Mouse (Mus musculus): Measurements from ENCODE around the gene Prss22. TPM values are rescaled to one million over a fixed set of nuclear protein-coding genes. Genes with fewer than 3 reads are reported as not detected.
A peak's percentile ranks its signal among the peaks of the same experiment; 100 is the strongest.

Prss22 gene
- polyA plus RNA-seq, 1 experiment from 2014 or later = 0.17 TPM

DNA sequence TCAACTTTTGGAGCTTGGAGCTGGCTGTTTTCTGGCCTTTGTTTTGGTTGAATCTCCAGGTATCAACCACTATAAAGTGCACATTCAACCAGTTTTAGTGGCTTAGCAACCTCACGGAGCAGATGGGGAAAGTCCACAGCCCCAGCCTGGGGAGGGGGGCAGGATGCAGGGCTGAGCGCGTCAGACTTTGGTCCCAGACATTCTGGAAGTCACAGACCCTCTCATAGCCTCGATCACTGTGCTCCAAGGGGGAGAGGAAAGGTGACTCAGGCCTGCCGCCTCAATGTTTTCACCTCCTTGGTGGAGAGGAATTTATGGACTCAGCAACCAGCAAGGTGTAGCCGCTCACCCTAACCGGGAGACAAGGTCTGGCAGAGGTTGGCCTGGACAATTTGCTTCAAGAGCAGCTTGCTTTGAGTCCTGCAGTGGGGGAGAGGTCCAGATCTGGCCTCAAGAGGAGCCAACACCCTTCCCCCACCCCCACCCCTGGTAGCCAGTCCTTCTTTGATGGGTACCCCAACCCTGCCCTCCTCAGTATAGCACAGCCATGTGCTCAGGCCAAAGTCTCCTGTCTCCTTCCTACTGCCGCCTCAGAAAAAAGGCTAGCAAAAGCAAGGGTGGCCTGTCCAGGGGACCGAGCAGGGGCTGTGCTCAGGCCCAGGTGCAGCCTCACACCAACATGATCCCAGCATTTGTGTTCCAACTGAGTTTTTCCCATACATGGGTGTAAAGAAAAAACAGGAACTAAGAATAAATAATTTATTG lies 4.9 kb downstream of the Prss22 start:
- Histone ChIP-seq H3K4me2 (ENCODE audit: low read depth) (peak overlapping the region; percentile 48), H3K4me3 (ENCODE audit: low read depth, low read length) (no peak overlapping the region), H3K36me3 (ENCODE audit: control insufficient read depth, insufficient read depth, low read length) (no peaks in the 10 kb centered on the region), H3K27ac (ENCODE audit: low read depth, low read length) (no peak overlapping the region), H3K9me3 (ENCODE audit: control insufficient read depth, low read length) (no peaks in the 10 kb centered on the region), H3K4me1 (ENCODE audit: control insufficient read depth, insufficient read depth, low read length) (no peaks in the 10 kb centered on the region; the same call in 1 of the 2 replicates), H3K27me3 (ENCODE audit: control insufficient read depth, insufficient read depth, low read length) (no peaks in the 10 kb centered on the region), H3K9ac (ENCODE audit: low read length) (peak overlapping the region; percentile 39)
- DNase-seq (ENCODE audit: low spot score) (no peak), ATAC-seq (ENCODE audit: insufficient read depth, low FRiP score, low TSS enrichment) (peak; percentile 75)
- 65% methylated on average over 9 of the region's 9 CpGs for WGBS

DNA sequence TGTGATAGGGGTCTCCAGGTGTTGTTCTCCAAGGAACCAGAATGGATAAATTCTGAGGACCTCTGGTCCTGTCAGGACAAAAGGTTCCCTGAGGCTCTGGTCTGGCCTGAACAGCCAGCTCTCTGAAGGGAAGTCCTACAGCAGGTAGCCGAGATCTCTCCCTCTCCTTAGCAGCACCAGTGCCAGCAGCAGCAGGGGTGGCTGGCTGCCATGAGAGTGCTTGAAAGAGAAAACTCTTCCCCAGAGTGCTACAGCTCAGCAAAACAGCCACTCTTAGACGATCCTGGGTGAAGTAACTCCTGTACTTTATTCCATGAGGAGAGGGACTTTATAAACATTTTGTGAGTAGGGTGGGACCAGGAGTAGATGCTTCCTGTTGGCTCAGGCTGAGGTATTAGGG lies 8.1 kb downstream of the Prss22 start:
- 47% methylated on average over 2 of the region's 2 CpGs for WGBS
- no peaks in the 10 kb centered on the region for H3K36me3 ChIP-seq (ENCODE audit: control insufficient read depth, insufficient read depth, low read length)
- H3K4me3 ChIP-seq (ENCODE audit: low read depth, low read length) = no peak overlapping the region
- H3K9ac ChIP-seq (ENCODE audit: low read length) = no peak overlapping the region
- H3K27ac ChIP-seq (ENCODE audit: low read depth, low read length) = no peak overlapping the region
- H3K4me2 ChIP-seq (ENCODE audit: low read depth) = no peak overlapping the region
- H3K4me1 ChIP-seq (ENCODE audit: control insufficient read depth, insufficient read depth, low read length) = no peaks in the 10 kb centered on the region; the same call in 1 of the 2 replicates
- DNase-seq (ENCODE audit: low spot score) (no peak), ATAC-seq (ENCODE audit: insufficient read depth, low FRiP score, low TSS enrichment) (no peak)
- no peaks in the 10 kb centered on the region for H3K9me3 ChIP-seq (ENCODE audit: control insufficient read depth, low read length)
- H3K27me3 ChIP-seq (ENCODE audit: control insufficient read depth, insufficient read depth, low read length) = no peaks in the 10 kb centered on the region

DNA sequence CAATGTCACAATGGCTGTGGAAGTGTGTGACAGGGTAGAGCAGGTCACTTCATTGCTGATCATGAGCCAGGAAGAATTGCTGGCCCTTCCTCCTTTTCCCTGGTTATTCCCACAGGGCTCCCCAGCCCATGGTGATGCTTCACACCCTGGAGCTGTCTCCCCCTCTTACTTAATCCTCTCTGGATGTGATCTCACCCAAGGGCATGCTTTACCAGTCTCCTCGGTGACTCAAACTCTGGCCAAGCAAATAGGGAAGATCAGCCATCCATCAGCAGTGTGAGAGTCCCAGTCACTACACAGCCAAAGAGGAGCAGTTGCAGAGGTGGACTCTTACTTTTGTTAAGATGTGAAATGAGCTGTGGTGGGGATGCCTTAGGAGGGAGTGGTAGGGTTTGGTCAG lies 12.9 kb downstream of the Prss22 start:
- DNase-seq (ENCODE audit: low spot score) (no peak), ATAC-seq (ENCODE audit: insufficient read depth, low FRiP score, low TSS enrichment) (no peak)
- WGBS = 93% methylated on average over 1 of the region's 1 CpGs

DNA sequence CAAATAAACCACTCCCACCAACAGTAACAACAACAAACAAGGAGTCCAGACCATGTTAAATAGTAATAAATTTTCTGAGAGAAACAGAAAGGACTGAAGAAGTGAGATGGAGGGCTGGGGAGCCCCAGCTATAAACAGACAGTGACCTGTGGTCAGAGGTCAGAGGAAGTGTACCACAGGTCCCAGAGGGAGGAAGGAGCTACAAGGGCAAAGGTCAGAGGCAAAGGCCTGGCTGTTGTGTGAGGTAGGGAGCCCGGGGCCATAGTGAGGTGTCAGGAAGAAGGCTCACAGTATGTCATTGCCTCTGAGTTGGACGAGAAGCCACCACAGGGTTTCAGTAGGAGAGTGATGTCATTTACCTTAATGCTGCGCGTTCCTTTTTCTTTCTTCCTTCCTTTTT lies 15.0 kb downstream of the Prss22 start:
- Histone ChIP-seq H3K9me3 (ENCODE audit: control insufficient read depth, low read length) (no peaks in the 10 kb centered on the region), H3K9ac (ENCODE audit: low read length) (no peak overlapping the region), H3K4me2 (ENCODE audit: low read depth) (no peak overlapping the region), H3K27ac (ENCODE audit: low read depth, low read length) (no peak overlapping the region), H3K4me3 (ENCODE audit: low read depth, low read length) (no peak overlapping the region), H3K27me3 (ENCODE audit: control insufficient read depth, insufficient read depth, low read length) (no peaks in the 10 kb centered on the region), H3K36me3 (ENCODE audit: control insufficient read depth, insufficient read depth, low read length) (no peaks in the 10 kb centered on the region), H3K4me1 (ENCODE audit: control insufficient read depth, insufficient read depth, low read length) (no peaks in the 10 kb centered on the region)
- 45% methylated on average over 4 of the region's 4 CpGs for WGBS
- no peak for ATAC-seq (ENCODE audit: insufficient read depth, low FRiP score, low TSS enrichment)
- no peak for DNase-seq (ENCODE audit: low spot score)

More for the DNA sequence above, 12.9 kb downstream of the Prss22 start:
- Histone ChIP-seq H3K27ac (ENCODE audit: low read depth, low read length) (no peak overlapping the region), H3K4me1 (ENCODE audit: control insufficient read depth, insufficient read depth, low read length) (no peaks in the 10 kb centered on the region), H3K4me3 (ENCODE audit: low read depth, low read length) (no peak overlapping the region), H3K4me2 (ENCODE audit: low read depth) (no peak overlapping the region), H3K36me3 (ENCODE audit: control insufficient read depth, insufficient read depth, low read length) (no peaks in the 10 kb centered on the region), H3K9ac (ENCODE audit: low read length) (no peak overlapping the region), H3K27me3 (ENCODE audit: control insufficient read depth, insufficient read depth, low read length) (no peaks in the 10 kb centered on the region), H3K9me3 (ENCODE audit: control insufficient read depth, low read length) (no peaks in the 10 kb centered on the region)

DNA sequence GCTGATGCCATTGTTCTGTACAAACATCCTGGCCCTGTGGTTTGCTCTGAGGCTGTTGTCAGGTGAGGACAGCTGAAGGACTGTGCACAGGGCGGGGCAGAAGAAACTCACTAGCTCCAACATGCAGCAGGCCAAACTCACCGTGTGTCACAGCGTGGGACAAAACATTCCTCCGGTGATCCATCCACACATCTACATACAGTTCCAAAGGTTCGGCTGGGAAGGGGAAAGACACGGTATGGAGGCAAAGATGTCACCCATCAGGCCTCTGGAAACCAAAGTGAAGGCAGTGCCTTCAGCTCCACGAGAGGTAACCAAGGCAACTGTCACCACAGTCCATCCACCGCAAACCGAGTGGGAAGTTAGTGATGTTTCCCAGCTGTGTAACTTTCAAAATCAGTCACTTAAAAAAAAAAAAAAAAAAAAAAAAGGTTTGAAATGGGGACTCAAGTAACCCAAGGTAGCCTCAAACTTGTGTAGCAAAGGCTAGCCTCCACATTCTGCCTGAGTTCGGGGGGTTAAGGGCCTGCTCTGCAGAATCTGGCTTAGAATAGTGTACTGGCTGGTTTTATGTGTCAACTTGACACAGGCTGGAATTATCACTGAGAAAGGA lies 17.5 kb downstream of the Prss22 start, which contains the start of gene Prss30:
Prss30 (minus strand) TSS at position 270 of the 613 bp plus-strand sequence.
- no peak within 1 kb of the TSS for H3K9ac ChIP-seq (ENCODE audit: low read length)
- H3K27me3 ChIP-seq (ENCODE audit: control insufficient read depth, insufficient read depth, low read length) = no peaks in the 10 kb centered on the region
- DNase-seq (ENCODE audit: low spot score) (no peak), ATAC-seq (ENCODE audit: insufficient read depth, low FRiP score, low TSS enrichment) (no peak)
- H3K27ac ChIP-seq (ENCODE audit: low read depth, low read length) = no peak within 1 kb of the TSS
- H3K4me2 ChIP-seq (ENCODE audit: low read depth) = no peak within 1 kb of the TSS
- H3K4me3 ChIP-seq (ENCODE audit: low read depth, low read length) = no peak within 1 kb of the TSS
- H3K9me3 ChIP-seq (ENCODE audit: control insufficient read depth, low read length) = no peaks in the 10 kb centered on the region
- no peaks in the 10 kb centered on the region for H3K4me1 ChIP-seq (ENCODE audit: control insufficient read depth, insufficient read depth, low read length)
- 77% methylated on average over 10 of the region's 10 CpGs for WGBS
- H3K36me3 ChIP-seq (ENCODE audit: control insufficient read depth, insufficient read depth, low read length) = no peaks in the 10 kb centered on the region

DNA sequence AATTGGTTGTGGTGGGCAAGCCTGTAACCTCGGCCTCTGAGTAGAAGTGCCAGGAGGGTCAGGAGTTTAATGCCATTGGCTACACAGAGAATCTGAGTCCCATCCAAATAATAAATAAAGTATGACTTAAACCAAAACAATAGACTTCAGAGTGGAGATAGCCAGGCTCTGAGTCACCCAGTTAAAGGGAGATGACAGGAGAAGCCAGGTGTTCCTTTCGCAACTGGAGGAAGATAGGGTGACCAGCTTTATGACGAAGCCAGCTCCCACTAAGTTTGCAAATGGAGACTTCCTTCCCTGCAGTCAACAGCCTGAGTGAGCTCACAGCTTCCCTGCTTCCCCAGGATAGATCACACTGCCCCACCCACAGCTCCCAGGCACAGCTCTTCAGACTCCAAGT lies 18.4 kb downstream of the Prss22 start:
- Histone ChIP-seq H3K36me3 (ENCODE audit: control insufficient read depth, insufficient read depth, low read length) (no peaks in the 10 kb centered on the region), H3K9ac (ENCODE audit: low read length) (no peak overlapping the region), H3K4me1 (ENCODE audit: control insufficient read depth, insufficient read depth, low read length) (no peaks in the 10 kb centered on the region), H3K27me3 (ENCODE audit: control insufficient read depth, insufficient read depth, low read length) (no peaks in the 10 kb centered on the region), H3K9me3 (ENCODE audit: control insufficient read depth, low read length) (no peaks in the 10 kb centered on the region), H3K27ac (ENCODE audit: low read depth, low read length) (no peak overlapping the region), H3K4me3 (ENCODE audit: low read depth, low read length) (no peak overlapping the region), H3K4me2 (ENCODE audit: low read depth) (no peak overlapping the region)
- DNase-seq (ENCODE audit: low spot score) (no peak), ATAC-seq (ENCODE audit: insufficient read depth, low FRiP score, low TSS enrichment) (no peak)
- 65% methylated on average over 3 of the region's 3 CpGs for WGBS

DNA sequence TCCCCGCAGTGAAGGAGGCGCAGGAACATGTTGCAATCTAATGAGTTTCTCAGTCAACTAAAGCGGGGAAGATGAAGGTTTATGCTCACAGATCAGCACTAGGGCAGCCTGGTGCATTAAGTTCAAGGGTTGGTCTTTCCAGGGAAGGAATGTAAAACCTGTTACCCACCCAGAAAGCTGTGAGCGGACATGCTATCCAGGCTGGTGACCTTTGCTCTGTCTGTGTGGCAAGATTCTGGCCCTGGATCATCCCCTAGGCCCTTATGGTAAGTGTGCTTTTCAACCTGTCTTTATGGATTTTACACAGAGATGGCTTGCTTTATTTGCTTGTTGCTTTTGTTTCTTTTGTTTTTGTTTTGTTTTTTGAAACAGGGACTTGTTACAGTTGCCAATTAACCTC lies 21.2 kb downstream of the Prss22 start:
- no peak for ATAC-seq (ENCODE audit: insufficient read depth, low FRiP score, low TSS enrichment)
- H3K36me3 ChIP-seq (ENCODE audit: control insufficient read depth, insufficient read depth, low read length) = no peaks in the 10 kb centered on the region
- no peak overlapping the region for H3K4me3 ChIP-seq (ENCODE audit: low read depth, low read length)
- no peak for DNase-seq (ENCODE audit: low spot score)
- no peaks in the 10 kb centered on the region for H3K27me3 ChIP-seq (ENCODE audit: control insufficient read depth, insufficient read depth, low read length)
- WGBS = 91% methylated on average over 4 of the region's 4 CpGs
- no peaks in the 10 kb centered on the region for H3K4me1 ChIP-seq (ENCODE audit: control insufficient read depth, insufficient read depth, low read length)
- no peak overlapping the region for H3K4me2 ChIP-seq (ENCODE audit: low read depth)
- no peak overlapping the region for H3K27ac ChIP-seq (ENCODE audit: low read depth, low read length)
- no peaks in the 10 kb centered on the region for H3K9me3 ChIP-seq (ENCODE audit: control insufficient read depth, low read length)
- no peak overlapping the region for H3K9ac ChIP-seq (ENCODE audit: low read length)

DNA sequence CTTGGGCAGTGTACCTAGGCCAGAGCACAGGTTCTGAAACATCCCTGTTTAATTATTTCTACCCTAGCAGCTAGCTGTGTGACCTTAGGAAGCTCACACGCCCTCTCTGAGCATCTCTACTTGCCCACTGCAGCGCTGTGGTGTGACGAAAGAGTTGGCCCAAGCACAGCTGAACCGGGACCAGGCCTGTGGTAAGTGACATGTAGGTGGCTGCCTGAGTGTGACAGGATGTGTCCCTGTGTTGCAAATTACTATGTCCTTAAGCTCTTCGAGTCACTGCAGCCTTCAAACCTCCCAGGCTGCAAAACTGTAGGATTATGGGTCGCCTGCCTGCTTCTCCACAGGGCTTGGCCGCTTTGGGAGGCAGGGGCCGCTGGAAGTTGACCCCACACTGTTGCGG lies 26.6 kb downstream of the Prss22 start:
- Histone ChIP-seq H3K27ac (ENCODE audit: low read depth, low read length) (no peak overlapping the region), H3K4me3 (ENCODE audit: low read depth, low read length) (no peak overlapping the region), H3K27me3 (ENCODE audit: control insufficient read depth, insufficient read depth, low read length) (no peaks in the 10 kb centered on the region), H3K4me2 (ENCODE audit: low read depth) (no peak overlapping the region), H3K36me3 (ENCODE audit: control insufficient read depth, insufficient read depth, low read length) (no peaks in the 10 kb centered on the region), H3K9ac (ENCODE audit: low read length) (no peak overlapping the region), H3K9me3 (ENCODE audit: control insufficient read depth, low read length) (no peaks in the 10 kb centered on the region), H3K4me1 (ENCODE audit: control insufficient read depth, insufficient read depth, low read length) (no peaks in the 10 kb centered on the region)
- ATAC-seq (ENCODE audit: insufficient read depth, low FRiP score, low TSS enrichment) (no peak), DNase-seq (ENCODE audit: low spot score) (no peak)
- 88% methylated on average over 9 of the region's 9 CpGs for WGBS

DNA sequence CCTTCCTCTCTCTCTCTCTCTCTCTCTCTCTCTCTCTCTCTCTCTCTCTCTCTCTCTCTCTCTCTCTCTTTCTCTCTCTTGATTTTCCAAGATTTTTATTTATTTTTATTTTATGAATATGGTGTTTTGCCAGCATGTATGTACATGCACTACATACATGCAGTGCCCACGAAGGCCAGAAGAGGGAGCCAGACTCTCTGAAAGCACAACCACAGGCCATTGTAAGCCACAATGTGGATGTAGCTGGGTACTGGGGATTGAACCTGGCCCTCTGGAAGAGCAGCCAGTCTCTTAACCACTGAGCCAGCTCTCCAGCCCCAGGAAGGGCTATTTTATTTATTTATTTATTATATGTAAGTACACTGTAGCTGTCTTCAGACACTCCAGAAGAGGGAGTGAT lies 28.7 kb downstream of the Prss22 start:
- no peaks in the 10 kb centered on the region for H3K9me3 ChIP-seq (ENCODE audit: control insufficient read depth, low read length)
- ATAC-seq (ENCODE audit: insufficient read depth, low FRiP score, low TSS enrichment) = no peak
- 10% methylated on average over 1 of the region's 1 CpGs for WGBS

More for the DNA sequence above, 28.7 kb downstream of the Prss22 start:
- Histone ChIP-seq H3K4me1 (ENCODE audit: control insufficient read depth, insufficient read depth, low read length) (no peaks in the 10 kb centered on the region), H3K9ac (ENCODE audit: low read length) (no peak overlapping the region), H3K27me3 (ENCODE audit: control insufficient read depth, insufficient read depth, low read length) (no peaks in the 10 kb centered on the region), H3K27ac (ENCODE audit: low read depth, low read length) (no peak overlapping the region), H3K4me2 (ENCODE audit: low read depth) (no peak overlapping the region), H3K36me3 (ENCODE audit: control insufficient read depth, insufficient read depth, low read length) (no peaks in the 10 kb centered on the region), H3K4me3 (ENCODE audit: low read depth, low read length) (no peak overlapping the region)
- peak; percentile 72 for DNase-seq (ENCODE audit: low spot score)
